Mouse (Mus musculus): ENCODE data around the gene Cd244a.

GRCm38 (mm10) chr1:171540694-171541093 lies 18.3 kb upstream of the Cd244a start:
- TF ChIP-seq ZKSCAN1 (IDR thresholded peaks at IDR 0.05; ENCODE audit: low read depth, low read length) (no peak), GATA1 (IDR thresholded peaks at IDR 0.05; ENCODE audit: low read depth, low read length) (no peak)
